Mouse (Mus musculus) heart, postnatal 14 days (tissue): ENCODE data around the gene Psme1. TPM values are rescaled to one million over a fixed set of nuclear protein-coding genes. Genes with fewer than 3 reads are reported as not detected.

Source experiments
- DNase-seq, 2 experiments: peaks; one replicate each; pipeline ENCODE4 v3.0.0; 2021 to 2022
- intact Hi-C: fragments of 180-260 bp; cut with DNase I; formaldehyde crosslinking; loops from one replicate; pipeline ENCODE4 v1.15.1; 2025
- long read RNA-seq, 2 experiments: library from polyadenylated mRNA; stranded (forward); transcript quantifications; one replicate each; pipeline ENCODE4 v2.0.0; 2021
- total RNA-seq, 2 experiments: library from RNA; stranded (reverse); gene quantifications; 2 replicates each; pipeline ENCODE4 v1.2.3; 2021

Gene Psme1
- 100 to 1,000 TPM; 218 to 238 TPM for total RNA-seq
- long read RNA-seq, experiment 1, transcript Psme1-208 (11 exons, 1,112 nt) = major isoform, 93 of 106 reads
- long read RNA-seq, experiment 1, partial matches to known transcripts = 7 of 106 reads
- long read RNA-seq, experiment 1, other reads (novel, unspliced or antisense) = 6 of 106 reads
- long read RNA-seq, experiment 2, transcript Psme1-208 (11 exons, 1,112 nt) = major isoform, 70 of 84 reads
- long read RNA-seq, experiment 2, partial matches to known transcripts = 7 of 84 reads
- long read RNA-seq, experiment 2, other reads (novel, unspliced or antisense) = 4 of 84 reads

DNA sequence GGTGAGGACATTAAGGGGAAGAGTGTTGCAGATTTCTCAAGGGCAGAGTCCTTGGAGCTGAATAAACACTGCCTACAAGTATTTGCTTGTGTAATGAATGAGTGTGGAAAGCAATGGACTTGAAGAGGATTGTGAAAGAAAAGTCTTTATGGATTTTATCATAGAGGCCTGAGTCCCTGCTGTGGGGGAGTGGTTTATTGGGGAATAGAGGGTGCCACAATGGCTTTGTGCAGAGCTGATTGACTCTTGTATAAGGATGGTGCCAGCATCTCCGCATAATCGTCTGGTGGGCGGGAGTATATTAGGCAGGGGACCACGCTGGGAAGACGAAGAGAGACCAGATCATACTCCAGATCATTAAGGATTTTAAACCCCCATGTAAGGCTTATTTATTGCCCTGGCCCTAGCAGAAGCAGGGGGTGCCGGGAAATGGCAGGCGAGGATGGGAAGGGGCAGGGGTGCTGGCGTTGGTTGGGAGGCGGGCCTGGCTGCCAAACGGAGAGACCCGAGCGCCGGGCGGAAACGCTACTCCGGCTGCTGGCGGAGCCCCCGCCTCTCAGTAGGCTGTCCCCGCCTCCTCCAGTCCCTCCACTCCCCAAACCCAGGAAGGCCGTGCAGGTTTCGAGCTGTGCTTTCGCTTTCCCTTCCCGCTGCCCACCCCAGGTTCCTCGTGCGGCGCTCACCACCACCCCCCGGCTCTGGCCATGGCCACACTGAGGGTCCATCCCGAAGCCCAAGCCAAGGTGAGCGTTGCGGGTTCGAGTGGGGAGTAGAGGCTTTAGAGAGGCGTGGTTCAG is at the start of gene Psme1:
Gene Psme1 (plus strand): TSS at position 253 of the 797 bp plus-strand sequence.
- intact Hi-C loops = no loop called here
- peak; percentile 83 to 85 for DNase-seq

DNA sequence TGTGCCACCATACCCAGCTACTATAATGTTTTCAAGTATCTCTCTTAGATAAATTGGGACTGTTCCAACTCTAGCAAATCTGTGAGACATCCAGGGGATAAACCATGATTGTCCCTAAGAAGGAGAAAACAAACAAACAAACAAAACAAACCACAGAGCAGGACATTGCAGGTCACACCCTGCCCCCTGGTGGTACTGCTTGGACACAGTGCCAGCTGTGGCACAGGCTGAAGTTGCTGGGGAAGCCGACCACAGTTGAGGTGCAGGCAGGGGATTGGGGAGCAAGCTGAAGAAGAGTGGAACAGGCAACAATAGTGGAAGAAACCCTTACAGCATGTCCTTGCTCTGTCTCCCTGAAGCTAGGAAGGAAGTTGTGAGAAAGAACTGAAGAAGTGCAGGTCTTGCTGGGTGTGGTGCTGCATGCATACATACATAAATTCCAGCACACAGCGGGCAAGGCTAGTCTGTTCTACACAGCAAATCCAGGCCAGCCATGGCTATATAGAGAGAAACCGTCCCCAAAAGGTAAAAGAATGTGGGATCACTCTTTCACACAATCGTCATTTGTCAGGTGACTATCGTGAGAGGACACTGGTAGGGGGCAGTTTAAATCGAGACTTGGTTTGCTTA is 41.7 kb upstream of the Psme1 start:
- DNase-seq = peak; percentile 46 to 65
- intact Hi-C loops = loop anchor here (1.0 to 10.0 kb wide), 3 partner anchors 40 to 421 kb away; partner anchors contain the start of gene Jph4

DNA sequence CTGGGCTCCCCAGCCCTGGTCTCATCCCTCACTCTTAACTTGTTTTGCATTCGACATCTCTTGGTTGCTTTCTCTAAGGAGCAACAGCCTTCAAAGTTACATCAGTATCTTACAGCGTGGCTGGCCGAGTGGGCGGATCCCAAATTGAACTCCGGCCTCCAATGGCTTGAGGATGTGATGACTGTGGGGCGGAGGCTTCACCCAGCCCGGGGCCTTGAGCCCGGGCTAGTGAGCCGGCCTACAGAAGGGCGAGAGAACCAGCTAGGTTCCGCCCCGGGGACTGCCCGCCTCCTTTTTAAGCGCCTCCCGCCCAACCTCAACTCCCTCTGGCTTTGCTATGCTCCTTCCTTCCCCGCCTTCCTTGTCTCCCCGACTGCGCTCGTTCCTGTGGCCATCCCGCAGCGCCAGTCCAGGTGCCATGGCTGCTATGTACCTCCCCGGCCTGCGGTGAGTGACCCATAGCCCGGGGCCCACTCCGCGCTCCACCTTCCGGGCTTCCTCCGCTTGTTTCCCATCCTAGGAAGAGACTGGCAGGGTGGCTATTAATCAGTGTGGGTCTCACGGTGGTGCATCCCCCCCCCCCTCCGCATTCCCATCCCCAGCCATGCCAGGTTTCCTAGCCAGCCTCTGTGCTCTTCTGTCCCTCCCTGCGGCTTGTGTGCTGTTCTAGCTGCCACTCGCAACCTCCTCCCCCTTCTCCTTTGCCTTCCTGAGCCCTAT is 37.7 kb upstream of the Psme1 start, which contains the start of gene Pck2:
Gene Pck2 (plus strand): TSS at position 200 of the 720 bp plus-strand sequence.
- intact Hi-C loops = loop anchor here (2.0 kb wide), 1 partner anchor 17 kb away; no protein-coding TSS in a partner anchor
- DNase-seq = peak; percentile 86 to 88

DNA sequence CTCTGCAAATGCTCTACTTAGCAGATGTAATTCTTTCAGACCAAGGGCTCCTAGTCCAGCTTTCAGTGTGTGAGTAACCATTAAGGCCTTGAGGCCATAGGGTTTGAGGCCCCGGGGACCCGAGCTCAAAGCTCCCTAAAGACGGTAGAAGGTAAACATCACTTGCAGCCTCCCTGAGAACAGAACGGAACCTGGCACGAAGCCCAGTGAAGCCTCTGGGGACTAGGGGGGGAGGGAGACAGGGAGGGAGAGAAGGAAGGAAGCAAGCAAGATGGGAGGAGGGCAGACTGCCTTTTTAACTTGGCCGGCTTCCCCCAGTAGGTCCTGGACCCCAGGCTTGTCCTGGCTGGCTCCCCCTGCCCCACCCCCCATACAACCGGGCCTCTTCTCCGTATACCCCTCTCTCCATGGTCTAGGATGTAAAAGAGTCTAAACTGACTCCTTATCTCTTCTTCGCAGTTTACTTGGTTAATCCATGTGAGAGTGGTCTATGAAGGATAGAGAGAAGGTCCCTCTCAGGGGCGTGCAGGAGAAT is 37.1 kb upstream of the Psme1 start:
- intact Hi-C loops = loop anchor here (2.0 kb wide), 1 partner anchor 16 kb away; no protein-coding TSS in a partner anchor
- peak; percentile 88 to 91 for DNase-seq

DNA sequence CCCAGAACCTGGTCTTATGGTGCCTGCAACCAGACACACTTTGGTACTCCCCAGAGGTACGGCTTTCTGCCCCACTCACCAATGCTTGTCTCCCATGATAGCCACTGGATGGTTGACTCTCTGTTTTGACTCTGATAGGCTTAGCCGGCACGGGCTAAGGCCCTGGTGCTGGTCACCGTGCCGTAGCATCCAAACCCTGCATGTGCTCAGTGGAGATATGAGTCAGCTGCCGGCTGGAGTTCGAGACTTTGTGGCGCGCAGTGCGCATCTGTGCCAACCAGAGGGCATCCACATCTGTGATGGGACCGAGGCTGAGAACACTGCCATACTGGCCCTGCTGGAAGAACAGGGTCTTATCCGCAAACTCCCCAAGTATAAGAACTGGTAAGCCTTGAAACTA is 35.7 kb upstream of the Psme1 start:
- intact Hi-C loops = no loop called here
- DNase-seq = no peak

DNA sequence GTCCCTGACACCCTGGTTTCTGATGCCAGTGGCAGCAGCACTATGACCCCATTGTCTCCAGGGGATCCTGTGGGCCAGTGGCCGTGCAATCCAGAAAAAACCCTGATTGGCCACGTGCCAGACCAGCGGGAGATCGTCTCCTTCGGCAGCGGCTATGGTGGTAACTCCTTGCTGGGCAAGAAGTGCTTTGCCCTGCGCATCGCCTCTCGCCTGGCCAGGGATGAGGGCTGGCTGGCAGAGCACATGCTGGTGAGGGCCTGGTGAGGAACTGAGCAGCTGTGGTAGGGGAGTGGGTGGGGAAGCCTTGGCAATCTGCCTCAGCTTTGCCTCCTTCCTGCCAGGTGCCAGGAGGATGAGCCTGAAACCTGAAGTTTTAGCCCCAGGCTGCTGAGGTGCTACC is 33.6 kb upstream of the Psme1 start:
- intact Hi-C loops = no loop called here
- no peak for DNase-seq

DNA sequence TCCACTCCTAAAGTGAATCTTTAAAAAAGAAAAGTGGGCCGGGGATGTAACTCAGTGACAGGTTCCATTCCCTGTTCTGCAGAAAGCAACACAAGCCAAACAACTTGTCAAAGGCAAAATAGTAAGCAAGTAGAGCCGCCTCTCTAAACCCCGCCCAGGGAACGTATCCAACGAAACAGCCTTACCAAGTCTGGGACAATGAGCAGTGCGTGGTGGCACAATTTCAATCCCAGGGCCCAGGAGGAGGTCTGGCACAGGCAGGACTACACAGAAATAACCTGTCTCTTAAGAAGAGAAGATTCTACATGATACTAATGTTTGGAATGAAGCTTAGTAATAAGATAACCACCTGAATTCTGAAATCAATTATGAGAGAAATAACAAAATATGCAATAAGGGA is 27.7 kb upstream of the Psme1 start:
- intact Hi-C loops = no loop called here
- no peak for DNase-seq

DNA sequence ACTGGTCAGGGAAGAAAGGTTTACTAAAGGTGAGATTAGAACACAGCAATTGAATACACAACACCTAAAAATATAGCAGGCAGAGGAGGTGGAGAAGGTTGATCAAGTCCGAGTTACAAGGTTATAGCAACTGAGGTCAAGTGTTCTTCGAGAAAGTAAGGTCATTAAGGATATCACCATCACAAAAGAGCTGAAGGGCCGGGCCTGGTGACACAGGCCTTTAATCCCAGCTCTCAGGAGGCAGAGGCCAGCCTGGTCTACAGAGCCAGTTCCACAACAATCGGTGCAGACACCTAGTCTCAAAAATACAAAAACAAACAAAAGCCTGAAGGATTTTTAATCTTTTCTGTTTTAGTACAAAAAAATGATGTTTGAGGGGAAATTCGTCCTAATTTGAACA is 26.6 kb upstream of the Psme1 start:
- intact Hi-C loops = no loop called here
- DNase-seq = no peak

DNA sequence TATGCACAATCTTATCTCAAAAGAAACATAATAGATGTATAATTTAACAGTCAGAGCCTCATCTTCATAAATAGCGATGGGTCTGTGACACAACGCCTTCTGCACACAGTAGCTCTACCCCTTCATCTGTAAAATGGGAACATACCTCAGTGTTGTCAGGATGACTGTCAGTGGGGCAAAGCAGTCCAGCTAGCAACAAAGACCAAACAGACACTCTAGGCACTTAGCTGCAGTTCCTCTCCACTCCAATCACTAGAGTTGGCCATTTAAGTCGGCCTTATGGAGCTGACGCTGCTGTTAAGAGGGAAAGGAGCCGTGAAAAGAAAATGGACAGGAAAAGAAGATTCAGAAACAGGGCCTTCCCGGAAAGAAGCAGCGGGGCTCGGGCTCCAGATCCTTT is 26.1 kb upstream of the Psme1 start:
- intact Hi-C loops = no loop called here
- DNase-seq = no peak

DNA sequence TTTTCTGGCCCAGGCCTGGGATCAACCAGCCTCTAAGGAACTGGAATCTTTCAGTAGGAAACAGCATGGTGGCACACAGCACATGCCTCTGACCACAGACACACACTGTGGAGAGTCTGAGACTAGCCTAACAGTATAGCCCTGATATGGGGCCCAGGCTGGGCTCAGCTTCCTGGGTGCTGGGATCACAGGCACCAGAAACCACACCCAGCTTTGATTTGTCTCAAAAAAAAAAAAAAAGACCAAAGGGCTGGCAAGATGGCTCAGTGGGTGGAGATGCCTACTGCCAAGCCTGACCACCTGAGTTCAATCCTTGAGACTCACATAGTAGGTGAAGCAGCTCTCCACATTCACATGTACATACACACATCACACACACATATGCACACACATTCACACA is 23.3 kb upstream of the Psme1 start:
- intact Hi-C loops = no loop called here
- DNase-seq = no peak

DNA sequence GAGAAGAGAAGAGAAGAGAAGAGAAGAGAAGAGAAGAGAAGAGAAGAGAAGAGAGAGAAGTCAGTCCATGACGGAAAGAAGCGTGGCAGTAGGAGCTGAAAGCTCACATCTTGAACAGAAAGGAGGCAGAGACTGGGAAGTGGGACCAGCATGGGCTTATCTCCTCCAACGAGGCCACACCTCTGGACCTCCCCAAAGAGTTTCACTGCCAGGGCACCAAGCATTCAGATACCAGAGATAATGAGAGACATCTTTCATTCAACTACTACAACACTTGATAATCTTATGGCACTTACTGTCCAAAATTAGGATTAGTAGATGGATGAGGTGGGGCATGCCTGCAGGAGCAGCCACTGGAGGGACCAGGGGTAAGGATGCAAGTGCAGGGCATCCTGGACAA is 22.1 kb upstream of the Psme1 start:
- DNase-seq = no peak
- intact Hi-C loops = loop anchor here (2.0 kb wide), 1 partner anchor 15 kb away; the partner anchor contains the start of gene Pck2

DNA sequence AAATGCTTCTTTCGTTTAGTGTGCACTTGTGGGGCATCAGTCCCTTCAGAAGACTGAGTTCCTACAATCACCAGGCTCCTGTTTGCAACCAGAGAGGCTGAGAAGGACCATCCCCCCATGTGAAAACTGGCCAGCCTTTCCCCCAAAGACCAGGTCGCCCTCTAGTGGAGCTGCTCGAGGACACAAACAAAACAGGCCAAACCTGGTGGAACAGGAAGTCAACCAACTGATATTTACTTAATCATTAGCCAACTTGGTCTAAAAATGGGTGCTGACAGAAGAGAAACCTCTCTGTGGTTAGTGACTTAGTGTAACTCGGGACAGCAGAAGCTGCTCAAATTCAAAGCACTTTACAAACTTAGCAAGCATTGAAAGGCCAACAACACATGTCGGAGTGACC is 20.9 kb upstream of the Psme1 start:
- intact Hi-C loops = loop anchor here (1.0 to 2.0 kb wide), 2 partner anchors 16 to 61 kb away; partner anchors contain the start of gene Pck2
- peak; percentile 82 to 89 for DNase-seq

DNA sequence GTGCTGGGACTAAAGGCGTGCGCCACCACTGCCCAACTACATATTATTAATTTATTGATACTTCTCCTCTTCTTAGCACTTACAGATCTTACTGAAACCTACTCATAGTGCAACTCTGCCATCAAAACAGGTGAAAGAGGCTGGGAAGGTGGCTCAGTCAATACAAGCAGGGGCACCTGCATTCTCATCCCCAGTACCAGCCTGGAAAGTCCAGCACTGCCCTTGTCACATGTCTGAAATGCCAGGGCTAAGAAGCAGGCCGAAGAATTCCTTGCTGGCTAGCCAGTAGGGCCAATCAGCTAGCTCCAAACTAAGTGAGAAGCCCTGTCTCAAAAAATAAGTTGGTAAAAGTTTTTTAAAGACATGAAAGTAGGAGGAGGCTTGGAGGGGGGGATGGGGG is 20.3 kb upstream of the Psme1 start:
- intact Hi-C loops = loop anchor here (1.0 to 2.0 kb wide), 2 partner anchors 17 to 61 kb away; partner anchors contain the start of gene Pck2
- DNase-seq = no peak

DNA sequence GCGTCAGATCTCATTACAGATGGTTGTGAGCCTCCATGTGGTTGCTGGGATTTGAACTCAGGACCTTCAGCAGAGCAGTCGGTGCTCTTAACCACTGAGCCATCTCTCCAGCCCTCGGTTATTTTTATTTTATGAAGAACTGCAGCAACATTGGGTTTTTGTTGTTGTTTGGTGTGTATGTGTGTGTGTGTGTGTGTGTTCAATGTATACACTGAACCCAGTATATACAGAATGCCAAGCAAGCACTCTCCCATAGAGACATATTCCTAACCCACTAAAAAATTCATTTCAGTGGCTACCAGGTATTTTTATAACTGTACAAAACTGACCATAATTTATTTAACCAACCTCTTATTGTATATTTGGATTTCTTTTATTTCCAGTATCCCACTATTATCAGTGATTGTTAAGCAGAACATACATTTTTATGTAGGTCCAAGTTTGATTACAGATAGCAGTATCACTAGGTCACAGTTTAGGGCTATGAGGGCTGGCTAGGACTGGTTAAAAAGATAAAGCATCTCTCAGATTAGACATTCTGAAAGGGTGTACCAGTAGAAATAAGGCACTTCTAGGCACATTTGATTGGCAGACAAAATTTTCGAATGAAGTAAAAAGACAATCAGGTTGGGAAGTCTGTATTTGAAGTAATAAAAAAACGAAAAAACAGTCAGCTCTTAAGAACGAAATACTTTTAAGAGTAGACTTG is 19.0 kb upstream of the Psme1 start:
- DNase-seq = no peak
- intact Hi-C loops = no loop called here

DNA sequence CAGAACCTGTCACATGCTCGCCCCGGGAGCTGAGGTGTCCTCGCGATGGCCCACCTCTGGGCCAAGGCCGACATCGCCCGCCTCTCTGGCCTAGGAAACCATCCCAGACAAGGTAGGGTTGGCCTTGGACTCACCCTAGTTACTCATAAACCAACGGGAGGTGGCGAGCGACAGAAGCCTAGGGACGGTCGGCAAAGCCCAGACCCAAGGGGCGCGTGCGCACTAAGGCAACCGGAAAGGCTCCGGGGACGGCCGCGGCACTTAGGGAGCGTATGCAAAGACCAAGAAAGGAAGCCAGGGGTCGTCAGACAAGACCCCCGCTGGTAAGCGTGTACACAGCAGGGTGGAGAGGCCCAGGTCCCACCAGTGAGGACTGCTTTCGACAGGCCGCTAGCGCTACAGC is 18.1 kb upstream of the Psme1 start, which contains the start of gene Dcaf11:
Gene Dcaf11 (plus strand): TSS at position 208 of the 403 bp plus-strand sequence.
- DNase-seq = peak; percentile 90
- intact Hi-C loops = loop anchor here (5.0 kb wide), 1 partner anchor 43 kb away; the partner anchor contains the start of gene Irf9

DNA sequence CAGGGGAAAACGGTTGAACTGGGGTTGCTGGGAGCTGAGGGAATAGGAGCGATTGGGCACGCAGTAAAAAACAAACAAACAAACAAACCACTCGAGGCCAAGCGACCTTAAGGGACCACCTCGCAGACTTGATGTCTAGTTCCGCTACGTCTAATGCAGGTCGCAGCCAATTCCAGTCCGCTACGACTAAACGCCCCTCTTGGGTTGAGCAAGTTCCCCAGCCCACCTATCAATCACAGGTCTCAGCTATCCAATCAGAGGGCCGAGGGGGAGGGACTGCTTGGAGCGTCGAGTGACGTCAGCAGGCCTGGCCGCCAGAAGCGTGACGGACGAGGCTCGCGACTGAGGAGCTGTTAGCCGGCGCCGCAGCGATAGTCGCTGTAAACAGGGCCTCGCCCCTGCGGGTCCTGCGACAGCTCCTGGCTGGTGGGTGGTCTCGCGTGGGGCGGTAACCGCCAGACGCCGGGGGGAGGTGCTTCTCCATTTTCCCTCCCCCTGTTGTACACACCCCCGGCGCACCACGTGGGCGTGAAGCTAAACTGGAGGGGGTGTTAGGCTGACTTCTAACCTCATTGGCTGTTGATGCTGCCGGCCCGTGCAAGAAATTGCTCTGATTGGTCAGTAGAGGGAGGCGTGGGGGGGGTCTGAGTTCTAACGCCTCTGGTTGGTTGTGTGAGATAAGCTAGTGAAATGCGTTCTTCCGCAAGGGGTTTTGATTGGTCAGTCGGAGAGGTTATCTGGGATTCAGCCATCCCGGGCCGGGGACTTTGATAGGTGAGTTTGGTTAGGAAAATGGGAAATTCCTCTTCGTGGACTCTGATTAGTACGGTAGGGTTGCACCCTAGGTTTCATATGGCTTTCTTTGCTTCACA is 17.5 kb upstream of the Psme1 start, which contains the start of gene A730061H03Rik:
Gene A730061H03Rik (minus strand): TSS at position 205 of the 872 bp plus-strand sequence.
- intact Hi-C loops = loop anchor here (5.0 kb wide), 1 partner anchor 42 kb away; the partner anchor contains the start of gene Irf9

DNA sequence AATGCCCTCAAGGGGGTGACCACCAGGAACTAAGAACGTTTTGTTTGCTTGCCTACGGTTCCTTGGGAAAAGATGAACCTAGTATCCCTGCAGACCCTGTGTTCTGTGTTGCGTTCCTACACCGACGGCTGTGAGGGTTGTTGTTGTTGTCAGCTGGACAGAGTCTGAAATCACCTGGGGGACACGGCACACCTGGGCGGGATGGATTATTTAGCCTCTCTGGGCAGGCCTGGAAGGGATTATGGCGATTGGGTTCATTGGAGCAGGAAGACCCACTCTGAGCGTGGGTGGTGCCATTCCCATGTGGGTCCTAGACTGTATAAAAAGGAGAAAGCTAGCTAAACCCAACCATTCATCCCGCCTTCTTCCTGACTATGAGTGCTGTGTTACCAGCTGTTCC is 16.1 kb upstream of the Psme1 start:
- DNase-seq = no peak
- intact Hi-C loops = loop anchor here (5.0 kb wide), 1 partner anchor 40 kb away; the partner anchor contains the start of gene Irf9

More for the DNA sequence above, 17.5 kb upstream of the Psme1 start, which contains the start of gene A730061H03Rik:
- peak; percentile 95 to 96 for DNase-seq

DNA sequence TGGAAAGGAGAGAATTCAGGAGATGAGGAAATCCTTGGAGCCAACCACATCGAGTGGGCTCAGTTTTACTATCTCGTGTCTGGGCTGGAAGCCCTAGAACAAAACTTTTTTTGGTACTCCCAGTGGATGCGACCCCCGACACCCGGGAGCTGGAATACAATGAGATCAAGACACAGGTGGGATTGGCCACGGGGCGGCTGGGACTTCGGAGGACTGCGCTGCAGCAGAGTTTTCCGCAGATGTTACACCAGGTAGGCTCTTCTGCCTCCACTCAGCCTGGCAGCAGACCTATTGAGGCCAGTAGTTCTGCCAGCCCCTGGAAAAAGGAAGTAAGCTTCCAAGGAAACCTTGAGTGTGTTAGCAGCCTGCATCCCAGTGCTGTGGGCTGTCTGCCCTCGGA is 14.7 kb upstream of the Psme1 start:
- no peak for DNase-seq
- intact Hi-C loops = loop anchor here (5.0 kb wide), 1 partner anchor 39 kb away; the partner anchor contains the start of gene Irf9
